Mouse (Mus musculus) testis, adult 10 weeks (tissue): ENCODE data around the gene Gm13287. TPM values are rescaled to one million over a fixed set of nuclear protein-coding genes. Genes with fewer than 3 reads are reported as not detected.

Experiments used
- polyA plus RNA-seq: library from polyadenylated mRNA; stranded (reverse); fragments of 350-450 nt; fragmentation: Illumina TruSeq; extraction: RNeasy Lipid Tissue Mini Kit (QIAGEN cat#74804); gene quantifications from one replicate; pipeline ENCODE4 v1.2.3, GENCODE M21; 2014; ENCODE audit warnings: low read depth, low replicate concordance

Gene Gm13287
- not detected for polyA plus RNA-seq

GRCm38 (mm10) chr4:88802954-88803353 is at the start of gene Gm13287:
TSS of gene Gm13287 (plus strand) at chr4:88803254.

GRCm38 (mm10) chr4:88754818-88755340 is 48.2 kb upstream of the Gm13287 start, which contains the start of gene Gm13271:
TSS of gene Gm13271 (plus strand) at chr4:88754868.

GRCm38 (mm10) chr4:88759610-88760268 is 43.3 kb upstream of the Gm13287 start, which contains the start of gene Gm13283:
TSS of gene Gm13283 (plus strand) at chr4:88760119.

GRCm38 (mm10) chr4:88773534-88773933 is 29.5 kb upstream of the Gm13287 start, which contains the start of gene Gm13290:
TSS of gene Gm13290 (plus strand) at chr4:88773834.

GRCm38 (mm10) chr4:88776622-88777021 is 26.4 kb upstream of the Gm13287 start, which contains the start of gene Gm13289:
TSS of gene Gm13289 (plus strand) at chr4:88776922.

GRCm38 (mm10) chr4:88779550-88779949 is 23.5 kb upstream of the Gm13287 start, which contains the start of gene Gm13272:
TSS of gene Gm13272 (plus strand) at chr4:88779850.

GRCm38 (mm10) chr4:88781831-88782230 is 21.2 kb upstream of the Gm13287 start, which contains the start of gene Ifnz:
TSS of gene Ifnz (plus strand) at chr4:88782131.

GRCm38 (mm10) chr4:88785409-88785808 is 17.6 kb upstream of the Gm13287 start, which contains the start of gene Gm13276:
TSS of gene Gm13276 (plus strand) at chr4:88785709.

GRCm38 (mm10) chr4:88788402-88788801 is 14.7 kb upstream of the Gm13287 start, which contains the start of gene Gm13277:
TSS of gene Gm13277 (plus strand) at chr4:88788632.

GRCm38 (mm10) chr4:88791250-88791649 is 11.8 kb upstream of the Gm13287 start, which contains the start of gene Gm13278:
TSS of gene Gm13278 (plus strand) at chr4:88791550.

GRCm38 (mm10) chr4:88793936-88794675 is 8.9 kb upstream of the Gm13287 start, which contains the start of gene Gm13275:
TSS of gene Gm13275 (plus strand) at chr4:88794487.

GRCm38 (mm10) chr4:88797097-88797496 is 6.0 kb upstream of the Gm13287 start, which contains the start of gene Gm13279:
TSS of gene Gm13279 (plus strand) at chr4:88797397.

GRCm38 (mm10) chr4:88799365-88799764 is 3.7 kb upstream of the Gm13287 start, which contains the start of gene Gm13285:
TSS of gene Gm13285 (plus strand) at chr4:88799665.

GRCm38 (mm10) chr4:88805231-88805630 is 2.2 kb downstream of the Gm13287 start, which contains the start of gene Gm13288:
TSS of gene Gm13288 (plus strand) at chr4:88805531.

GRCm38 (mm10) chr4:88815928-88816327 is 12.9 kb downstream of the Gm13287 start, which contains the start of gene Ifna7:
TSS of gene Ifna7 (plus strand) at chr4:88816228.

GRCm38 (mm10) chr4:88819659-88820058 is 16.6 kb downstream of the Gm13287 start, which contains the start of gene Ifna11:
TSS of gene Ifna11 (plus strand) at chr4:88819959.

GRCm38 (mm10) chr4:88827116-88827515 is 24.1 kb downstream of the Gm13287 start, which contains the start of gene Ifna6:
TSS of gene Ifna6 (plus strand) at chr4:88827416.

GRCm38 (mm10) chr4:88835225-88835624 is 32.2 kb downstream of the Gm13287 start, which contains the start of gene Ifna5:
TSS of gene Ifna5 (plus strand) at chr4:88835525.

GRCm38 (mm10) chr4:88841438-88841911 is 38.4 kb downstream of the Gm13287 start, which contains the start of gene Ifna4:
TSS of gene Ifna4 (plus strand) at chr4:88841861.

GRCm38 (mm10) chr4:88849698-88850097 is 46.6 kb downstream of the Gm13287 start, which contains the start of gene Ifna1:
TSS of gene Ifna1 (plus strand) at chr4:88850087.

